Mouse (Mus musculus): Measurements from ENCODE around the gene Itga3.

- no peak for TF ChIP-seq GATA1 (IDR thresholded peaks at IDR 0.05; ENCODE audit: borderline replicate concordance, low read length)
- TF ChIP-seq FLI1 (IDR thresholded peaks at IDR 0.05; ENCODE audit: low read length) = no peak
These were observed 25.7 kb upstream of the Itga3 start for GRCm38 (mm10) chr11:95102161-95102904.
